Mouse (Mus musculus) c-Kit-positive CD71-positive TER-119-negative erythroid progenitor cells, embryonic 14.5 days (primary cell): Measurements from ENCODE around the gene Scfd2.

ENCODE experiments used
- DNase-seq: peaks from one replicate; pipeline ENCODE4 v3.0.0-alpha.2; 2013; ENCODE audit warnings: low read depth

Gene Scfd2

GRCm38 (mm10) chr5:74201570-74202357, 329.8 kb downstream of the Scfd2 start:
- no peak for DNase-seq

DNA sequence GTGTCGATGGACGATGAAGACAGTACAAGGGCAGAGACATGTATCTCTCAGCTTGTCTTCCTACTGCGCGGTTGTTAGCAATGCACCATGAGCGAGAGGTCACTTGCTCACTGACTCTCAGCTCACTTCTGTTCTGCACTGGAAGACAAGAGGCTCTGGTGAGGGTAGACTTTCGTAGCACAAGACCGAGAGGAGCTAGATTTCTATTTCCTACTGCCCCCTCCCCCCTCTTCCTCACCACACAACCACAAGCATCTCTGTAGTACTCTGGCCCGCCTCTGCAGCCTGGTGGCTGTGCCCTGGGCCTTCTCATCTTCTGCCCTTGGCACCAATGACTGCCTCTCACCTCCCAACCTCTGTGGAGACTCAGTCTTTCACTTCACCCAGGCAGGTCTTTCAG, 331.1 kb downstream of the Scfd2 start:
- no peak for DNase-seq

DNA sequence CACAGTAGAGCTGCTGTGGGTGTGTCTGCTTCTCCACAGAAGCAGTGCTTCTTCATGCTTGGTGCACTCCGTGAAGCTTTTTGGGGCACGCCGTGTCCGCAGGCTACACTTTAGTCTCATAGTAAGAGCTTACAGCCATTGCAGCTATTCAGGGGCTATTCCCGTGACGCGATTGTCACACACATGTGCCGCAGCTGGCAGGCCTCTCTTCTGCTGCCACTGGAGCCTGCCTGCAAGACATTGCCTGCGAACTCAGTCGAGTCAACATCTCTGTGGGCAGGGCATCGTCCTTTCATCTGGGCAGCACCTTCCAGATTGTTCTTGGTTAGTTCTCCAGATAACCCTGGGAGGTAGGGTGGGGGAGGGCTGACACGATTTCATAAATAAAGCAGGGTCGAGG, 331.8 kb downstream of the Scfd2 start:
- DNase-seq: no peak

- DNase-seq: no peak
Measured at GRCm38 (mm10) chr5:74198446-74198845, 333.1 kb downstream of the Scfd2 start.

DNA sequence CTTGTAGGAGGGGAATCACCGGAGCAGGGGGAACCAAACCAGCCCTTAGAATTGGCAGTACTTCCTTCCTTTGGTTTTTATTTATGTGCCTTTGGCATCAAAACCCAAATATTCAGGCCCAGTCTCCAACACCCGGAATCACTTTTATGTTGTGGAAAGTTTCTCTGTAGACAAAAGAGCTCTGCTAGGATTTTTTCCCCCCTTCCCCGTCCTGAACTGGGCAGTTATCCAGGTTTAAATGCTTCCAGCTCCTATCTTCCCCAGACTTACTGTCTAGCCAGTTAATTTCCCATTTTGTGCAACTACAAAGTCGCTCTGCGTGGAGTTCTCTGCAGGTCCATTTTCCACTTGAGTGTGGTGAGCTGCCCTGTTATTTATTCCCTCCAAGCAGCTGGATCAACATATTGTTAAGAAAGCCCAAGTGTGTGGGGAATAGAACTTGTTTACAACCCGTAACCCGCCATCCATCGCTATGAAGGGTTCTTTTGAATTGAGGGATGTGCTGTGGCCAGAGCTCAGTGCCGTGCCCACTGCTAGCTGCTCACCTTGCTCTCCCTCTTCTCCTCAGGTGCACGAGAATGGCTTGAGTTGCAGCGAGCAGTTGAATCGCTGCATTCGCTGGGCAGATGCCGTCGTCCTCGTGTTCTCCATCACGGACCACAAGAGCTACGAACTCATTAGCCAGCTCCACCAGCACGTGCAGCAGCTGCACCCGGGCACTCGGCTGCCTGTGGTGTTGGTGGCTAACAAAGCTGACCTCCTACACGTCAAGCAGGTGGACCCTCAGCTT, 333.8 kb downstream of the Scfd2 start:
- no peak for DNase-seq

GRCm38 (mm10) chr5:74196307-74196618, 335.3 kb downstream of the Scfd2 start:
- DNase-seq: no peak

DNA sequence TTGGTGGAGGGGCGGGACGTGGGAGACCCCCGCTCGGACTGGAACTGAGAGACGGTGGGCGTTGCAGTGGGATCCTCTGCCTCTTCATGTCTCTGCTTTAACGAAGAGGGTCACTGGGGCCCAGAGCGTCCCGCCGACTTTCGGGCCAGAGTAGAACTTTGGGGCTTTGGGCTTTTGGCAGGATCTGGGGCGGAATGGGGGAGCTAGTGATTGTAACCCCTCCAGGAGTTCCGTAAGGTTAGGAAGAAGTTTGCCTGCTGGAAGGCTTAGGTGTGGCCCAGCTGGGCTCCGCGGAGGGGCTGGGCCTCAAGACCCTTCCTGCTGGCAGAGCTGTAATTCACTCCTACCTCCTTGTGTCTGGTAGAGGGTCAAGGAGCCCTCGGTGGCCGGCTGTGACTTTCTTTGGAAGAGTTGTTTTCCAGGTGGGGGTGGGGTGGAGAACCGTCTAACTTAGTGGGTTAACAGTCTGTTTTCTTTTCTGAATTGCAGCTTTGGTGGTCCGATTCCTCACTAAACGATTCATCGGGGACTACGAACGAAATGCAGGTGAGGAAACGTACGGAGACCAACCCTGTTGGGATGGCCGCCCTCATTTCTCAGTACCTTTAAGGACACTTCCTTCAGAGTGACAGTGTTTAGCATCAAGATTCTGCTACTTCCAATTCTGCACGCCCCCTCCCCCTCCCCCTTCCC, 335.8 kb downstream of the Scfd2 start:
- no peak for DNase-seq

- peak; percentile 78 for DNase-seq
Measured at GRCm38 (mm10) chr5:74194841-74195613, 336.5 kb downstream of the Scfd2 start, which contains the start of gene Rasl11b. Gene Rasl11b (plus strand): TSS chr5:74195286.

DNA sequence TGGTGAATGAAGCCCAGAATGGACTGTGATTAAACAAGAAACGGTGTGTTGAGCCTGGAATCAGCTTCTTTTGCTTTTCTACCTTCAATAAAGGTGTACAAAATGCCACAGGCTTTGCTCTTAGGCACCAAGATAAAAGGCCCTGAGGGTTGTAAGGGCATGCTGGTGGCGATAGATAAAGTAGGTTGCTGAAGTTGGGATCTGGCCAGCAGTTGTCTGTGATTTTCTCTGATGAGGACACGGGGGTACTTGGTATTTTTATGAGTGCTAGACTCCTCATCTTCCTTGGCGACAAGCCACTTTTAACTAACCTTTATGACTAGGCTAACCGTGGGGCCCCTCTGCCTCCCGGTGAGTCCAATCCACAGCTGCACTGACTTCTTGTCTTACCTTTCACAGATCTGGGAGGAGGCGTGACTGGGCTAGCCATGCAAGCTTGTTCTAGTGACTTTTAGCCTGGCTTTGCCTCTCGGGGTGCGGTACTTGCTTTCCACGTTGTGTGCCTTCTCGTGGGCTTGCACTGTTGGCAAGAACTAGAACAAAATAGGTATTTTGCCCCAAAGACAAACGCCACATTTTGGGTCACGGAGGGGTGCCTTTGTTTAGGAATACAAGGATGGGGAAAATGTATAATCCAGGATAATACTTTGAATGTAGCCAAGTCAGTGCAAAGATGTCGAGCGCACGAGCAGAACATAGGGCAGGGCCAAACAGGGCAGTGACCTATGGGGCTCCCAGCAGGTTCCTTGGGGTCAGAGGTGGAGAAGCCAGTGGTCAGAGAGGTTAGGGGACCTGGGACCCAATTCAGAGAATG, 337.3 kb downstream of the Scfd2 start:
- DNase-seq: no peak

GRCm38 (mm10) chr5:74193626-74194025, 337.9 kb downstream of the Scfd2 start:
- no peak for DNase-seq

- DNase-seq: no peak
Measured at GRCm38 (mm10) chr5:74193008-74193407, 338.6 kb downstream of the Scfd2 start.

- no peak for DNase-seq
Measured at GRCm38 (mm10) chr5:74190911-74191310, 340.6 kb downstream of the Scfd2 start.

- no peak for DNase-seq
Measured at GRCm38 (mm10) chr5:74190161-74190491, 341.4 kb downstream of the Scfd2 start.

GRCm38 (mm10) chr5:74189484-74190160, 341.9 kb downstream of the Scfd2 start:
- DNase-seq: no peak

- DNase-seq: no peak
Measured at GRCm38 (mm10) chr5:74188886-74189285, 342.7 kb downstream of the Scfd2 start.

GRCm38 (mm10) chr5:74188076-74188475, 343.5 kb downstream of the Scfd2 start:
- DNase-seq: no peak

- no peak for DNase-seq
Measured at GRCm38 (mm10) chr5:74184607-74185006, 347.0 kb downstream of the Scfd2 start.

GRCm38 (mm10) chr5:74183118-74183517, 348.4 kb downstream of the Scfd2 start:
- DNase-seq: no peak

DNA sequence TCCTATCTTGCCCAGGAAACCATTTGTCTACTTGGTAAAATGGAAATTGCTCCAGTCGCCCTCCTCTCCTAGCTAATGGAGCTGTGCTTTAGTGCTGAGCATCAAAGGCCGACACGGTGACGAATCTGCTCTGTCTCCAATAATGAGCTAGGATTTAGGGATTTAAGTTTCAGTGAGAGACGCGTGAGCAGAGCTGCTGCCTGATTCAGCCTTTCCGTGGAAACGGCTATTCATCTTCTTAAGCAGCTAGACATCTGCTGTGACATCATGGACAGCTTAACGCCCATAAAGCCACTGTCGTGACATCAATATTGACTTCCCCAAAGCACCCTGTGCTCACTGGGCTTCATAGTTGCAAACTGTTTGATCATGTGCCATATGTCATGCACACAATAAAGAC, 351.3 kb downstream of the Scfd2 start:
- no peak for DNase-seq

DNA sequence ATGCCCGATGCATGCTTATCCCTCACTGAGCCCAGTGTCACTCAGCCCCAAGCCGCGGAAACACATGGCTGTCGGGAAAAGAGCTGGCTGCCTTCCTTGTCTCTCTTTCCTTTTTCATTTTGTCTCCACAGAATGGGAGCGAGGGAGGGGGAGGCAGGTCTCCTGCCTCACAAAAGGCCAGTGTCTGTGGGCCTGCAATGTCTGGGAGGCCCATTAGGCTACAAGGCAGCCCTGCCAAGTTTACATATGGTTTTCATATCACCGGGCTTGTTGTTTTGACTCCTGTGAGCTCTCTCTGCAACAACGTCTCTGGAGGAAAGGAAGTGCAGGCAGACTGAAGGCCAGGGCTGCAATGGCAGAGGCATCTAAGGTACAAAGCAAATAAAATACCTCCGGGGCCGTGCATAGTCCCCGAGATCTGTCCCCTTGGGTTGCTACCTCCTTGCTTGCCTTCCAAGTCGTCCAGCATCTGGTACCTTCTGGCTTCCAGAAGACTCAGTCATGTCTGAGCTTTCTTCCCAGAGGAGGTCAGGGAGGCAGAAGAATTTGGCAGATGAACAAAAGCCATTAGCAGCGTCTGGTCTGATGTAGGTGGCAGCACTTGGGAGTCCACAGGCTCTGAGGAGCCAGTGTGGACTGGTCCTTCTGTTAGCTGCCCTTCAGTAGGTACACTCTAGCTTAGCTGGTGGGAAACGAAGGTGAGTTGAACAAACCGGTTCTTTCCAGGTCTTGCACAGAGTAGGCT, 355.9 kb downstream of the Scfd2 start:
- no peak for DNase-seq
